Mouse (Mus musculus): Measurements from ENCODE around the gene Glce.
A peak's percentile ranks its signal among the peaks of the same experiment; 100 is the strongest.

The Glce gene

GRCm38 (mm10) chr9:62132005-62132782 lies 9.7 kb upstream of the Glce start:
- Histone ChIP-seq H3K36me3 (ENCODE audit: insufficient read depth, low read length) (no peaks in the 10 kb centered on the region), H3K9me3 (ENCODE audit: low read length) (peaks cover 3% of the 10 kb centered on the region; the same call in 1 of the 2 replicates)
- TF ChIP-seq NANOG (IDR thresholded peaks at IDR 0.05; ENCODE audit: borderline replicate concordance, low read length) (no peak), POU5F1 (IDR thresholded peaks at IDR 0.05; ENCODE audit: borderline replicate concordance, low read length) (no peak), CTCF (conservative IDR thresholded peaks at IDR 0.05; ENCODE audit: low read length) (no peak)

DNA sequence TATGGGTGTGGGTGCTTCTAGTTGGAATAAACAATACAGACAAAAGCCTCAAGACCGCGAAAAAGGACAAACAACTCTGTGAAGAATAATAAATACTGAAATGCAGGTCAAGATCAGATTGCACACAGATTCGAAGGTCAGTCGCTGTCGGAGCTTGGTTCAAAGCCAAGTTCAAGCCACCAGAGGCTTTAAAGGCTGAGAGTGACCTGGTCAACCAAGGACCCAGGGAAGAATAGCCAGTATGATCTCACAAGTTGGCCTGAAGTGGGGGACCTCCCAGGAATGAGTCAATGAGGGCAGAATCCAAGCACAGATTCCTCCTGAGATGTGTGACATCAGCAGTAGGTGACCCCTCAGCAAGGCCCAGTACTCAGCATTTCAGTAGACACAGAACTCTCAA lies 8.3 kb upstream of the Glce start:
- H3K9me3 ChIP-seq (ENCODE audit: low read length), result peaks cover 3% of the 10 kb centered on the region; the same call in 1 of the 2 replicates
- no peak overlapping the region for H3K4me3 ChIP-seq (replicated peaks; ENCODE audit: low read length)
- 0 out of 2 replicates have a peak, but pooled peaks cover 2% of the 10 kb centered on the region for H3K4me1 ChIP-seq (replicated peaks; ENCODE audit: low read depth, low read length)
- H3K36me3 ChIP-seq (ENCODE audit: insufficient read depth, low read length), result no peaks in the 10 kb centered on the region
- peaks cover 6% of the 10 kb centered on the region for H3K27me3 ChIP-seq (ENCODE audit: insufficient read depth, low read length)
- TF ChIP-seq NANOG (IDR thresholded peaks at IDR 0.05; ENCODE audit: borderline replicate concordance, low read length) (no peak), POU5F1 (IDR thresholded peaks at IDR 0.05; ENCODE audit: borderline replicate concordance, low read length) (no peak), CTCF (conservative IDR thresholded peaks at IDR 0.05; ENCODE audit: low read length) (no peak)

More at GRCm38 (mm10) chr9:62132005-62132782, 9.7 kb upstream of the Glce start:
- Histone ChIP-seq H3K4me1 (replicated peaks; ENCODE audit: low read depth, low read length) (0 out of 2 replicates have a peak, but pooled peaks cover 2% of the 10 kb centered on the region), H3K4me3 (replicated peaks; ENCODE audit: low read length) (no peak overlapping the region), H3K27me3 (ENCODE audit: insufficient read depth, low read length) (no peaks in the 10 kb centered on the region)

DNA sequence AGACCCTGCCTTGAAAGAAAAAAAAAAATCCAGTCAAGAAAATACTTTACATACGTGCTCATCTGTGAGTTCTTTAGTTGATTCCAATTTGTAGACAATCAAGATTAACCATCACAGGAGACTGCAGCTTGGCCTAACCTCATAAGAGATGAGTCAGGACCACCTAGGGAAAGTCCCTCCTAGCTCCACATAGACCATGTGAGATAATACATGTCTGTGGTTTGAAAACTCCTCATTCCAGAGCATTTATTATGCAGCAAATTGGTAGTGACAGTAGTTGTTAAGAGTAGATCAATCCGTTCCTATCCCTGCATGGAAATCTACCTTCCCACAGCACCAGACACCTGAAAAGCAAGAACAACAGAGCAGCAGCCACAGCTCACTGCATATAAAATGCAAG lies 5.6 kb upstream of the Glce start:
- Histone ChIP-seq H3K36me3 (ENCODE audit: insufficient read depth, low read length) (no peaks in the 10 kb centered on the region), H3K9me3 (ENCODE audit: low read length) (no peaks in the 10 kb centered on the region), H3K4me1 (replicated peaks; ENCODE audit: low read depth, low read length) (peaks cover 11% of the 10 kb centered on the region), H3K27me3 (ENCODE audit: insufficient read depth, low read length) (peaks cover 6% of the 10 kb centered on the region), H3K4me3 (replicated peaks; ENCODE audit: low read length) (no peak overlapping the region)
- TF ChIP-seq CTCF (conservative IDR thresholded peaks at IDR 0.05; ENCODE audit: low read length) (no peak), POU5F1 (IDR thresholded peaks at IDR 0.05; ENCODE audit: borderline replicate concordance, low read length) (no peak), NANOG (IDR thresholded peaks at IDR 0.05; ENCODE audit: borderline replicate concordance, low read length) (no peak)

DNA sequence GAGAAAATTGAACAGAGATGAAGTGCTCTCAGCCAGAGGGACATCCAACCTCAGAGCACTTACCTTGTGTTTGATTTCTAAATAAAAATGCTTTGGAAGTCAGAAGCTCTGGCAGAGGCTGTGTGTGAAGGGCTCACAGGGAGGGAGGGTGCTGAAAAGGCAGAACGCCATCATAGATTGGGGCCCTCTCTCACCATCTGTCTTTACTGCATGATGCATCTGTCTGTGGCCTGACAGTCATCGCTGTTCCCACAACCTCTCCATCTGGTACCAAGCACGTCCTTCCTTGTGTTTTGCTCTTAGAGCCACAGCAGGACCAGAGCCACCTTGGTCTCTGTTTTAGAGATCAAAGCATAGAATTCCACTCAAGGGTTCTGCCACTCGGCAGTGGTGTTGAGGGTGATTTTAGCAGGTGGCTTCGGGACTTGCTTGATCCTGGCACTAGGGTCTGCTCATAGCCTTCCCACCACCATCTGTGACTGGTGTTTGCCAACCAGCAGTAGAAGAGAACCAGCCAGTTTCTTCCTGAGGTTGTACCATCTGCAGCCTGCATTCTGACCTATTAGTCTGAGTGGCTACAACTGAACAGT lies 3.6 kb upstream of the Glce start:
- Histone ChIP-seq H3K4me1 (replicated peaks; ENCODE audit: low read depth, low read length) (peaks cover 16% of the 10 kb centered on the region), H3K4me3 (replicated peaks; ENCODE audit: low read length) (no peak overlapping the region), H3K36me3 (ENCODE audit: insufficient read depth, low read length) (no peaks in the 10 kb centered on the region), H3K27me3 (ENCODE audit: insufficient read depth, low read length) (peaks cover 13% of the 10 kb centered on the region), H3K9me3 (ENCODE audit: low read length) (no peaks in the 10 kb centered on the region)
- TF ChIP-seq POU5F1 (IDR thresholded peaks at IDR 0.05; ENCODE audit: borderline replicate concordance, low read length), result no peak
- TF ChIP-seq CTCF (conservative IDR thresholded peaks at IDR 0.05; ENCODE audit: low read length), result no peak
- no peak for TF ChIP-seq NANOG (IDR thresholded peaks at IDR 0.05; ENCODE audit: borderline replicate concordance, low read length)

- H3K9me3 ChIP-seq (ENCODE audit: low read length), result no peaks in the 10 kb centered on the region
- peaks cover 20% of the 10 kb centered on the region for H3K27me3 ChIP-seq (ENCODE audit: insufficient read depth, low read length)
- TF ChIP-seq CTCF (conservative IDR thresholded peaks at IDR 0.05; ENCODE audit: low read length) (no peak), POU5F1 (IDR thresholded peaks at IDR 0.05; ENCODE audit: borderline replicate concordance, low read length) (no peak), NANOG (IDR thresholded peaks at IDR 0.05; ENCODE audit: borderline replicate concordance, low read length) (no peak)
- H3K4me1 ChIP-seq (replicated peaks; ENCODE audit: low read depth, low read length), result peaks cover 22% of the 10 kb centered on the region
- no peak overlapping the region for H3K4me3 ChIP-seq (replicated peaks; ENCODE audit: low read length)
- H3K36me3 ChIP-seq (ENCODE audit: insufficient read depth, low read length), result no peaks in the 10 kb centered on the region
Measured at GRCm38 (mm10) chr9:62124266-62124665, 1.8 kb upstream of the Glce start.

DNA sequence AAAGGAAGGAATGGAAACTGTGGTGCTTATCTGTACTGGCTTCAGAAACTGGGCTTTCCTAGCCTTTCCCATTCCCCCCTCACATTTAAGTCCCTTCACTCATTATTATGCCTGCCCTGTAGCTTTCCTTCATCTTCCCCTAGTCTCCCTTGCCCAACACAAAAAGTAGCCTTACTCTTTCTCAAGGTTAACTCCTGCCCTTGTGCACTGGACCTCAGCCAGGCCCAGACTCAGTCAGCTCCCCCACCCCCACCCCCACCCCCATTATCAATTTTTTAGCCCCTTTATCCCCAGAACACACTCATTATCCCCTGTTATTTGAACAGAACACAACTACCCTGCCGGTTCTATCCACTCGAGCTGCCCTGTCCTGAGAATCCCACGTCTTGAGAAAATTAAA lies 1.0 kb upstream of the Glce start:
- TF ChIP-seq NANOG (IDR thresholded peaks at IDR 0.05; ENCODE audit: borderline replicate concordance, low read length) (no peak), POU5F1 (IDR thresholded peaks at IDR 0.05; ENCODE audit: borderline replicate concordance, low read length) (no peak), CTCF (conservative IDR thresholded peaks at IDR 0.05; ENCODE audit: low read length) (no peak)
- Histone ChIP-seq H3K9me3 (ENCODE audit: low read length) (no peaks in the 10 kb centered on the region), H3K4me3 (replicated peaks; ENCODE audit: low read length) (peak overlapping the region; percentile 78), H3K36me3 (ENCODE audit: insufficient read depth, low read length) (no peaks in the 10 kb centered on the region), H3K4me1 (replicated peaks; ENCODE audit: low read depth, low read length) (peaks cover 26% of the 10 kb centered on the region), H3K27me3 (ENCODE audit: insufficient read depth, low read length) (peaks cover 20% of the 10 kb centered on the region)

DNA sequence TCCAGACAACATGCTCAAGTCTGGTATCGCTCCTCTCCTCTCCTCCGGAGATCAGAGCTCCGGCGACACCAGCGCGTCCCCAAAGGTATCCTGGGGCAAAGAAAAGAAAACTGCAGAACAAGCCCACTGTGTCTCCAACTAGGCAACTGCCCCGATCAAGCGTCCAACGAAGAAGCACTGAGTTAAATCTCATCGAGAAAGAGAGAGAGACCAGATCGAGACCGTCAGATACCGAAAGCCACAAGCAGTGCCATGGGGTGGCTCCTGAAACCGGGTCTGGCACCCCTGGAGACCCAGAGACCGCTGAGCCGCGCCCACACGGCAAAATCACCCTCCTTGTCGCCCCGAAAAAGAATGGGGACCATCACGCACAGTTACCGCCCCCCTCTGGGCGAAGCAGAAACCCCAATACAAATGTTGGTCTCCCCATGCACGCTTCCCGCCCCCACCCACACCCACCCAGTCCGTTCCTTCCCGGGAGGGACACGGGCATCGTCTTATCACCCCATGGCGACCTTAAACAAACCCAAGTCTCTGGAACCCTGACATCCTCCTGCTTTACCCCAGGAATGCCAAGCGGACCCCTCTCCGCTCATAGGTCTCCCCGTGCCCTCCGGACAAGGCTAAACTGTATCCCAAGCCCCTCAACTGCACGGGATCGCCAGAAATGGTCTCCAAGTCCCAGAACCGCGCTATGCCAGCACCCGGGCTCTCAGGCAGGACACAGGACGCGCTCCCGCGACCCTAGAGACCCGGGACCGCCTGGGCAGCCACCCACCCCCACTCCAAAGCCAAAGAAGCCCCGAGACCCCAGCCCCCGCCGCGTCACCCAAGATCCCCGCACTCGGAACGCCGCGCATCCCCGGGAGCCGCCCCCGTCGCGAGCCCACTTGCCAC lies 656 bp downstream of the Glce start:
- H3K27me3 ChIP-seq (ENCODE audit: insufficient read depth, low read length), result peaks cover 20% of the 10 kb centered on the region
- peaks cover 26% of the 10 kb centered on the region for H3K4me1 ChIP-seq (replicated peaks; ENCODE audit: low read depth, low read length)
- TF ChIP-seq CTCF (conservative IDR thresholded peaks at IDR 0.05; ENCODE audit: low read length) (no peak), NANOG (IDR thresholded peaks at IDR 0.05; ENCODE audit: borderline replicate concordance, low read length) (no peak), POU5F1 (IDR thresholded peaks at IDR 0.05; ENCODE audit: borderline replicate concordance, low read length) (no peak)
- H3K9me3 ChIP-seq (ENCODE audit: low read length), result no peaks in the 10 kb centered on the region
- H3K36me3 ChIP-seq (ENCODE audit: insufficient read depth, low read length), result no peaks in the 10 kb centered on the region
- peak overlapping the region; percentile 93 for H3K4me3 ChIP-seq (replicated peaks; ENCODE audit: low read length)

DNA sequence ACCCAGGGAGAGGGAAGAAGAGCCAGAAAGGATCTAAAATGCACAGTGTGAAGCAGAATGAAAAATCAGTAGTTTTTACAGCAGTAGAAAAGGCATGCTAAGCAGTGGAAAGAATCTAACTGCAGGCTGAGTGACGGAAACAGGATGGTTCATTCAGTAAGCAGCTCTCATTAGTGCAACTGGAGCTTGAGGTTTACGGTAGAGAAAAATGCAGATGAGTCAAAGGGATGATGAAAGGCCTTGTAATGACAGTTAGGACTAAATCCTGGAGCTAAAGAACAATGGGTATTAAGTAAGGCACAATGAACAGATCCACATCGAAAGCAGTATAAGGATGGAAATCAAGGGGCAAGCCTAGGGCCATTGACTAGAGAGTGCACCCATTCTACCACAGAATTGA lies 3.7 kb downstream of the Glce start:
- Histone ChIP-seq H3K4me1 (replicated peaks; ENCODE audit: low read depth, low read length) (peaks cover 23% of the 10 kb centered on the region), H3K36me3 (ENCODE audit: insufficient read depth, low read length) (no peaks in the 10 kb centered on the region), H3K9me3 (ENCODE audit: low read length) (no peaks in the 10 kb centered on the region), H3K27me3 (ENCODE audit: insufficient read depth, low read length) (peaks cover 14% of the 10 kb centered on the region), H3K4me3 (replicated peaks; ENCODE audit: low read length) (no peak overlapping the region)
- TF ChIP-seq CTCF (conservative IDR thresholded peaks at IDR 0.05; ENCODE audit: low read length), result no peak
